Mouse (Mus musculus) v-Abl transformed pro-B cells (cell line): ENCODE data around the gene Ighmbp2.
"Not testable (repeated sequence)": the region's sequence is repeated elsewhere in the genome, so short reads cannot be mapped to it uniquely, and the experiment has no call there.

Source experiments
- in situ Hi-C, 2 experiments: fragments of 400-800 bp; cut with MboI; formaldehyde crosslinking; loops; one replicate each; pipeline ENCODE4 v1.15.1; 2025; ENCODE audit not compliant: unreplicated experiment in 2 of 2

The Ighmbp2 gene

DNA sequence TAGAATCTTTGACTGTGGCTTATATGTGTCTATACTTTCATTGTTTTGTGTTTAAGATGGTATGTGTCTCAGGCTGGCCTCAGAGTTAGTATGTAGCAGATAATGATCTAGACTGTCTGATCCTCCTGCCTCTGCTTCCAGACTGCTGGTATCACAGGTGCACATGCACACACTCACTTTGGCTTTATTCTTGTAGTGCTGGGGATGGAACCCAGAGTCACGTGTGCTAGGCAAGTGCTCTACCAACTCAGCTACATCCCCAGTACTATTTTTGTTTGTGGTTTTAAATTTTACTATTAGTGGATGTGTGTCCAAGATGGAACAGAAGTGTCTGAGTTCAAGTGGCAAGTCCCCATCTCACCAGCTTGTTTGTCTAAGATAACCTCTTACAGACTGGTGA, 10.2 kb upstream of the Ighmbp2 start:
- in situ Hi-C loops, result loop anchor here (5.0 to 10.0 kb wide), 3 partner anchors 154 to 422 kb away; no protein-coding TSS in a partner anchor

GRCm38 (mm10) chr19:3292028-3292427, 9.2 kb upstream of the Ighmbp2 start:
- in situ Hi-C loops, result loop anchor here (5.0 to 10.0 kb wide), 3 partner anchors 155 to 423 kb away; no protein-coding TSS in a partner anchor

- in situ Hi-C loops, result no loop called here
Observed at GRCm38 (mm10) chr19:3289006-3289405, 6.2 kb upstream of the Ighmbp2 start.

- in situ Hi-C loops, result no loop called here
Observed at GRCm38 (mm10) chr19:3281886-3282285, 931 bp downstream of the Ighmbp2 start.

DNA sequence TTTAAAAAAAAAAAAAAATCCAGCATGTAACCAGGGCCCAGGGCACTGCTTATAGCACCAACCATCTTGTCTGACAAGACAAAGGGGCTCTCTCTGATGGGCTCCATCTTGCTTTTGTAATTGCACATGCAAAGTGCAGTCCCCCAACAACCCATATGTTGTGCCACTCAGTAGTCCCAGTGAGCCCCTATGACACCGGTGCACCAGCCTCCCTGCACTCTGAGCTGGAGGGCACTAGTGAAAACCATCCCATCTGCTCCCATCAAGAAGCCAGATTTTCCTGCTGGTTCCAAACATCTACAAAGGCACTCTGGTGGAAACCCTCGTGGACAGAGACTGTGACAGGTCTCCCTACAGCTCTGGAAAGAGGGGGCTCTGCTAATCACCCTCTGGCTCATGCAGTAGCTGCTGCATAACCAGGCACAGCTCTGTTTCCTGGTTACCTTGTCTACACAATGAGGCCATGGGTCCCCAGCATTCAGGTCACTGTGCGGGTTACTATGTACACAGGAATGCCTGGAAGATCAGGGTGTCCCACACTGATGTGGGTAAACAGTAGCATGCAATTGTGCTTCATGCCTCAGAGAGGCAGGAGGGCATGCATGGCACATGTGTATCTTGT, 7.0 kb downstream of the Ighmbp2 start:
- in situ Hi-C loops, result no loop called here

- in situ Hi-C loops, result no loop called here
Observed at GRCm38 (mm10) chr19:3273331-3273730, 9.5 kb downstream of the Ighmbp2 start.

DNA sequence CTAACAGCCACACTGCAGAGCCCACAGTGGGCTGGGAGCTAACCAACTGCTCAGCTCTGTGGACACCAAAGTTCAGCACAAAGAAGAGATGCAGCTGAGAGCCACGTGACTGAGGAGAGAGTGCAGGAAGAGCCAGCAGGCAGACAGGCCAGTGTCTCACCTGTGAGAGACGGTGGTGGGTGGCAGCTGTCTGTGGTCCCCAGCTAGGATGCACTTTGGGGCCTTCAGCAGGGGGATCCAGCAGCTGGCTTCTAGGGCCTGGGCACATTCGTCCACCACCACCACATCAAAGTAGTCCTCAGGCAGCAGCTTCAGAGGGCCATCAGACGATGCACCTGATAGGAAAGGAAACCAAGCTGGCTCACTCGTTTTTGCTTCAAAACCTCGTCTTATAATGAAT, 11.5 kb downstream of the Ighmbp2 start:
- in situ Hi-C loops, result no loop called here

DNA sequence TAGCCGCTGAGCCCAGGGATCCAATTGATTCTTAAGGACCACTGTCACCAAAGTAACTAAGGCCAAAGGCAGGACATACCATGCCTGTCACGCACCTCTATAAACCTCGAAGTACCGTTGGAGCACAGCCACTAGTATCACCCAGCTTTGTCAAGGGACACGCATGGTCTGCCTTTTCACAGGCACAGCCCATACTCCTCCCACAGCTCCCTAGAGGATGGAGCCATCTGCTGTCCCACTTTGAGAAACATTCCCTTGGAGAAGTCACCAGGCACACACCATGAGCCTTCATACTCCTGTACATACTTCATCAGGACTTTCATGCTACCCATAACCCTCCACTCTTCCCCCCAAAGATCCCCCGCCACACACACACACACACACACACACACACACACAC, 13.0 kb downstream of the Ighmbp2 start:
- in situ Hi-C loops, result no loop called here

- in situ Hi-C loops, result no loop called here
Observed at GRCm38 (mm10) chr19:3269279-3269678, 13.5 kb downstream of the Ighmbp2 start.

DNA sequence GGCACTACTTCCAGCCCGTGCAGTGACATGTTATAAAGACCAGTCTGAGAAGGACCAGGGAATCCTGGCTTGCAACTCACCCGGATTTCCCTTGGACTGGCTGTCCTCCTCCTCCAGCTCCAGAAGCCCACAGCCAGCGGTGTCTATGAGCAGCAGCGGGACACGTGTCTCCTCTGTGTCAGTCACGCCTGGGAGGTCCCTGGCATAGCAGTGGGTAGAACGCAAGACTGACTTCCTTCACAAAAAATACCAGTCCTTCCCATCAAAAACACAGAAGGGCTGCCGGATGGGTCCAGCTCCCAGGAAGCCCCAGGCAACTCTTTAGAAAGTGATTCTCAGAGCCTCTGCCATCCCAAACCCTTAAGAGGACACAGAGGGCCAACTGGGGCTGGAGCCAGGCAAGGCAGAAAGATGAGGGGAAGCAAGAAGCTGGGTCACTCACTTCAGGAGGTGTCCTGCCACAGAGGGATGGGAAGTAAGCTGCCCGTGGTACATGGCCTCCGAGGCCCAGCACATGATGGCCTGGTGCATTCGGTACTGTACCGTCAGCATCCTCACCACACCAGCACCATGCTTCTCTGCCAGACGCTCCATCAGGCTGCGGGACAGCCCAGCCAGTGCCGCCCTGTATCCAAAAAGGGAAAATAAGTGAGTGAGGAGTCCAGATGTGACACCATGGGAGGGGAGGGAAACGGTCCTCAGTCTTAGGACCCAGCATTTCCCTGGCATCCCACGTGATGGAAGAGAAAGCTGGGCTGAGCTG, 14.4 kb downstream of the Ighmbp2 start:
- in situ Hi-C loops, result no loop called here

DNA sequence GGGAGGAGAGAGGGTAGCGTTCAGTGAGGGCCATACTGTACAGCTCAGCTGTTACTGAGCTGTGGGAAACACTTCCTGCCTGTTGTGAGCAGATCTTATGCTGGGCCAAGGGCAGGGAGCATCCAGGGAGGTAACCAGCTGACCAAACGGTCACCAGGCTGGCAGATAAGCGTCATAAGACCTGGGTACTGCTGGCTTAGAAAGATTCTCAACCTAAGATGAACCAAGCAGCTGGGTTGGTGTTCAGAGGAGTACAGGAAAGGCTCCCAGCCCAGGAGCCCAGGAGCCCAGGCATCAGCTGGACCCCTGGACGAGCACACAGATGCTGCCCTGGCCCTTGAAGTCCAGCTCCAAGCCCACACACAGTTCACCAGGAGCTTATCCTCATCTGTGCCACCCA, 15.5 kb downstream of the Ighmbp2 start:
- in situ Hi-C loops, result no loop called here

- in situ Hi-C loops, result no loop called here
Observed at GRCm38 (mm10) chr19:3266676-3267075, 16.1 kb downstream of the Ighmbp2 start.

GRCm38 (mm10) chr19:3266136-3266535, 16.7 kb downstream of the Ighmbp2 start:
- in situ Hi-C loops, result no loop called here

GRCm38 (mm10) chr19:3265180-3265579, 17.6 kb downstream of the Ighmbp2 start:
- in situ Hi-C loops, result no loop called here

DNA sequence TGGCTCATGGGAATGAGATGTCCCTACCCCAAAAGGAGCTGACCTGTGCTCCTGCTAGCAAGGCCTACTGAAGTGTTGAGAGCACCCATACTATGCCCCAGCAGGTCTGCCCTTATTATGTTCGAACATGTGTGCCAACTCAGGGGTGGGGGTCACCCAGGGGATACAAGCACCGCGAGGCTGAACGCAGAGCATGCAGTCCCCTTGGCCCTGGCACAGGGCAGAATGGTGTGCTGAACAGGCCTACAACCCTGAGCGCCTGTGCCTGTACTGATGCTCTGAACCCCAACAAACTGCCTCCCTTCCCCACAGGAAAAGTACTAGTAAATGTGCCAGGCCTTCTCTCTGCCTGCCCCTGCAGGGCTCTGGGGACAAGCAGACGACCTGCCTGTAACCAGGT, 18.5 kb downstream of the Ighmbp2 start:
- in situ Hi-C loops, result no loop called here

- in situ Hi-C loops, result no loop called here
Observed at GRCm38 (mm10) chr19:3261764-3262525, 20.9 kb downstream of the Ighmbp2 start.

DNA sequence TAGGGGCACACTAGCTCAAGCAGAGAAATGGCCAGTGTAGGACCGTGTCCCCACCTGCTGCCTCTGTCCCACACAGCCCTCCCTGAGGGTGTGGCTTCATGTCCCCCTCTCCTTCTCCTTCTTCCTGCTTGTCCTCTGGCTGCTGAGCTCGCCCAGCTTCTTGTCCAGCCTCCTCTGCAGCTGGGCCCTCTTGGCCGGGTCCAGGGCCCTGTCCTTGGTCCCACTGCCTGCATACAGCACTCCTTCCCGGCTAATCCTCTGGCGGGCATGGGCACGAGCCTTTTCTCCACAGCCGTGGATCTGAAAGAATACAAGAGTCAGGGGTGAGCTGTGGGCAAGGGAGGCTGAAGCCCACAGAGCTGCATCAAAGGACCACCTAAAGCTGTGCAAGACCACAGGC, 21.5 kb downstream of the Ighmbp2 start:
- in situ Hi-C loops, result no loop called here

- in situ Hi-C loops, result no loop called here
Observed at GRCm38 (mm10) chr19:3260591-3260990, 22.2 kb downstream of the Ighmbp2 start.

GRCm38 (mm10) chr19:3260016-3260415, 22.8 kb downstream of the Ighmbp2 start:
- in situ Hi-C loops, result no loop called here

DNA sequence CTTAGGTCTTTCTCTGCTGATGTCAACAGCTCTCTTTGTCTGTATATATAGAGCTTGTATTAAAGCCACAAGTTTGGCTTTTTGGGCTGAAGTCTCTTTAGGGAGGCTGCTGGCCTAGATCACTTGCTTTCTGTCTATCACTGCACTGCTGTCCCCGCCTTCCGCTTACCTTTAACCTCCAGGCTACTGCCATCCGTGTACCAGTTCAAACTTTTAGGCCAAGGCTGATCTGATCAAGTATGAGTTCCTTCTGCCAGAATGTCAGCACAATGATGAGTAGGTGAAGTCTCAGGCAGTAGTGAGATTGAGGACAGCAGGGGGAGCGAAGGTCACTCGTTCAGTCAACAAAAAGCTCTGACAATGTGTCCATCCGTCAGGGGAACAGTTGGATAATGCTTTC, 57.6 kb downstream of the Ighmbp2 start:
- in situ Hi-C loops, result not testable (repeated sequence)

DNA sequence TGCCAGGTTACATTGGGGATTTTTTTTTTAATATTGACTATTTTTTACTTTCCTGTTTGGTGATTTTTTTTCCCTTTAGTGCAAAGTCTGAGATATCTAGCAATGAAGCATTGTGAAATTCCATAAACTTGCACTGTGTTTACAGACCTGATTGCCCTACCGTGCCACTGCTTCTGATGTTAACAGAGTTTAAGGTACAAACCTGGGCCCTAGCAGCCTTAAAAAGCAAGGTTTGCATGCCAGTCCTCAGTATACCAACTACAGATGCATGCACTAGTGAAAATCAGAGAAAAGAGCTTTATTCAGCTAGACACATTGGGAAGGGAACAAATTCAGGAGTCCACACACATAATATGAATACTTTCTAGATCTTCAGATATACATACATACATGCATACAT, 67.9 kb downstream of the Ighmbp2 start:
- in situ Hi-C loops, result not testable (repeated sequence)
